Mouse (Mus musculus): Measurements from ENCODE around the gene Gm10358. TPM values are rescaled to one million over a fixed set of nuclear protein-coding genes. Genes with fewer than 3 reads are reported as not detected.
"Not testable (repeated sequence)": the region's sequence is repeated elsewhere in the genome, so short reads cannot be mapped to it uniquely, and the experiment has no call there.

Gm10358 gene
- 0.15 and 0.21 TPM in 2 replicates for polyA plus RNA-seq (2015; fragmentation: Nextera tagmentation; extraction: Ambion mirVana)

DNA sequence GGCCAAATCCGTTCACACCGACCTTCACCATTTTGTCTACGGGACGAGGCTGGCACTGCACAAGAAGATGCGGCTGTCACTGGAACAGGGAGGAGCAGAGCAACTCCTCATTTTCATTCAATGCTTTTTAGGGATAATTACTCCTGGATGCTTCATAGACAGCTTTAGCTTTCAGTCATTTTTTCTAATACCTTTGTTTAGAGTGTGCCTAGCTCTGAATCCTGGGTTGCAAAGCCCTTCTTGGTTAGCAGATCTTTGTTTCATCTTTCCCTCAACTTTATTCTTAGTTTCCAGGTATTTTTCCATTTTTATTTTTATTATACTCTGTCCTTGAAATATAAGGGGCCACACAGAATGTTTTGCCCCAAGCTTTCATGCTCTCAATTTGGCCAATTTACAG lies at the start of gene Gm10358:
Gene Gm10358, minus strand, starts transcription at position 101 of the 400 bp plus-strand sequence.
- Histone ChIP-seq H3K9ac (no peak within 1 kb of the TSS), H3K9me3 (no peaks in the 10 kb centered on the region), H3K4me3 (replicated peaks) (no peak within 1 kb of the TSS), H3K36me3 (no peaks in the 10 kb centered on the region), H3K27me3 (replicated peaks) (no peaks in the 10 kb centered on the region), H3K4me2 (replicated peaks) (no peak within 1 kb of the TSS), H3K4me1 (replicated peaks) (no peaks in the 10 kb centered on the region), H3K27ac (no peak within 1 kb of the TSS)
- WGBS = 96% methylated on average over 5 of the region's 5 CpGs
- ATAC-seq = no peak

DNA sequence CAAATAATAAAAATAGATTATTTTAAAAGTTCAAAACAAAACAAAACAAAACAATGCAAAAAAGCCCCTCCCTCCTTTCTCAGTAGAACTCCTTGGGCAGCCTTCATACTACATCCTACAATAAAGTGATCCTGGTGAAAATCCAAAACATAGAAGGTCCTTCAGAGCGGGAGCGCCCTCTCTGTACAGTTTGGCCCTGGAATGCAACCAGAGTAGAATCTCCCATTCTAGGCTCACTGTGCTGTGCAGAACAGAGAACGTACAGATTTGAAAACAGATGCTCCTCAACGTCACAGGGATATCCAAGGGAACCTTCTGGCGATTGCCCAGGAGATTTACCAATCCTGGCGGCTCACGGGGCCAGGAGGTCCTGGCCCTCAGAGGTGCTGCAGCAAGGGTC lies 42.0 kb upstream of the Gm10358 start, which contains the start of gene Iqcm:
Gene Iqcm, plus strand, starts transcription at position 301 of the 400 bp plus-strand sequence.
- 87% methylated on average over 7 of the region's 7 CpGs for WGBS
- no peaks in the 10 kb centered on the region for H3K36me3 ChIP-seq
- H3K9me3 ChIP-seq = no peaks in the 10 kb centered on the region
- H3K4me1 ChIP-seq (replicated peaks) = no peaks in the 10 kb centered on the region
- H3K4me3 ChIP-seq (replicated peaks) = no peak within 1 kb of the TSS
- no peak for ATAC-seq
- H3K4me2 ChIP-seq (replicated peaks) = no peak within 1 kb of the TSS
- no peak within 1 kb of the TSS for H3K27ac ChIP-seq
- H3K27me3 ChIP-seq (replicated peaks) = no peaks in the 10 kb centered on the region
- H3K9ac ChIP-seq = no peak within 1 kb of the TSS

DNA sequence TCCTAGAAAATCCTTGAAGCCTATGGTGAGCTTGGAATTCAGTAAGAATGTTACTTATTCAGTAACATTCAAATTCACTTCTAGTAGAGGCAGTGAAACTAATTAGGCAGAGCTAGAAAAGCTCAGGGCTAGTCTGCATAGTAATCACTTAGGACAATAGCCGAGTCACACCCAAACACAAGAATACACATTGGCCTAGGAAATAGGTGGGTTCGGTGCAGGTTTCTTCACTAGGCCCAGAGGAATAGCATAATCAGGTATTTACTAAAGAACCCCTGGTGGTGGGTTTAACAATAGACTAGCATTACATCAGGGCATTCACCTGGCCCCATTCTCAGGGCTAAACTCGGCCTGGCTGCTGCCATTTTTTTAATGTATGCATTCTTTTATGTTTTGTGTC lies 9.3 kb upstream of the Gm10358 start:
- not testable (repeated sequence) for H3K4me1 ChIP-seq (replicated peaks); H3K9me3 ChIP-seq; H3K4me3 ChIP-seq (replicated peaks); H3K9ac ChIP-seq; H3K36me3 ChIP-seq; H3K27me3 ChIP-seq (replicated peaks); H3K4me2 ChIP-seq (replicated peaks); ATAC-seq; H3K27ac ChIP-seq
- WGBS = 80% methylated on average over 3 of the region's 3 CpGs

DNA sequence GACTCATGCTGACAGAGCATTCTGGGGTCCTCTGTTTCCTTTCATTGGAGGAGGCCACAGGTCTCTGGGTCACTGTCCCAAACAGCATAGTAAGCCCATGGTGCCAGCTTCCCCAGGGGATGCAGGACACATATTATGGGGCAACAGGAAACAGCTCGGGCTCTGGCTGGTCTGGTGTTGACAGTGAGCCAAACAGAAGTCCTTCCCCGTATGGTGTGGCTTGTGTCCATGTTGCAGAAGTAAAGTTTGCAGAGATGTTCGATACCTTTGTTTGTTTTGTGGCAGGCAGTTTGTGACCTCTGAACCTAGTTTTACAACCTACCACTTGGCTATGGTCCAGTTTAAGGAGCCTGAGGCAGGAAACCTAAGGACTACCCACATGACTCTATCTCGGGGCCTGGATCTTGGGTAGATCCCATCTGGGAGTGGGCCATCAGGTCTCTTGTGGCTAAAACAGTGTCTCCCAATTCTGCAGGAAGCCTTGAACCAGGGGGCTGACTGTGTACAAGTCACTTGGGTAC lies 21.6 kb downstream of the Gm10358 start:
- no peak overlapping the region for H3K27ac ChIP-seq
- no peak for ATAC-seq
- H3K27me3 ChIP-seq (replicated peaks) = no peaks in the 10 kb centered on the region
- H3K4me2 ChIP-seq (replicated peaks) = no peak overlapping the region
- no peak overlapping the region for H3K9ac ChIP-seq
- H3K4me1 ChIP-seq (replicated peaks) = no peaks in the 10 kb centered on the region
- H3K4me3 ChIP-seq (replicated peaks) = no peak overlapping the region
- no peaks in the 10 kb centered on the region for H3K9me3 ChIP-seq
- 72% methylated on average over 4 of the region's 4 CpGs for WGBS
- no peaks in the 10 kb centered on the region for H3K36me3 ChIP-seq

DNA sequence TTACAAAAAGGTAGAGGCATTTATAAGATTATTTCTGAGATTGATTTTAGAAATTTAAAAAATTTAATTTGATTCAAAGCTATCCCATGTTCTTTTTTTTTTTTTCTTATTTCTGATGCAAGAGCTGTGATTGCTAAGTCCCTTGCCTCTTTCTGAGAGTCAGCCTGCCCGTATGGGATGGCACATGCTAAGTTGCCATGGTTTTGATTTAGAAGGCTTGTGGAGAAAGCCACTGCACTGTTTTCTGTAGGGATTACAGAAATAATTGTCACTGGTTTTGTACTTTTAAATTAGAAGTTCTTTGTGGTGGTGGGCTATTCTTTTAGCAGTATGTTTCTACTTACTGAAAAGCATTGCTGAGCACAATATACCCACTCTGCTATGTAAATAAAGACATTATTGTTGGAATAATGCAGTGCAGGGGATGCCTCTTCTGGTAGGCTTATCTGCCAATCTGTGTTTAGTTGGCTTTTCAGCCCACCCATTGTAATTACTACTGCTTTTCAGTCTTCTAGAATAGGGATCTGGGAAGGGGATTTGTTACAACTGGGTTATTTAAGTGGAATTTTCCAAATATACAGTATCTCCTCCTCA lies 30.8 kb downstream of the Gm10358 start:
- 61% methylated on average over 1 of the region's 1 CpGs for WGBS
- Histone ChIP-seq H3K4me1 (replicated peaks) (no peaks in the 10 kb centered on the region), H3K4me2 (replicated peaks) (no peak overlapping the region), H3K27me3 (replicated peaks) (no peaks in the 10 kb centered on the region), H3K36me3 (no peaks in the 10 kb centered on the region), H3K27ac (no peak overlapping the region), H3K9me3 (no peaks in the 10 kb centered on the region), H3K9ac (no peak overlapping the region), H3K4me3 (replicated peaks) (no peak overlapping the region)
- no peak for ATAC-seq

DNA sequence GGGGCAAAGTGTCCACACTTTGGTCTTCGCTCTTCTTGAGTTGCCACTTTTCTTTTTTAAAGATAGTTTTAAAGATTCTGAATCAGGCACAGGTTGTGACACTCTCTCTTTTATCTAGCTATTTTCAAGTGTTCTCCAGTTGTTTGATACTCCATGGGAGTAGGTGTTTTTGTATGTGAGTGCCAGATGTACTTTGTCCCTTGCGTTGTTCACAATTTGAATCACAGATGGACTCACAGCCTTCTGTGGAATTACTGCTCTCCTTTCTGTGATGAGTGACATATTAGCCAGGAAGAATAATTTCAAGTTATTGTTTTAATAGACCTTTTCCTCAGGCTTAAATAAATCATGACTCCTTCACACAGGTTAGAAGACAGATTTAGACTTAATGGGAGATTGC lies 34.4 kb downstream of the Gm10358 start:
- H3K36me3 ChIP-seq = no peaks in the 10 kb centered on the region
- WGBS = 96% methylated on average over 2 of the region's 2 CpGs
- H3K4me3 ChIP-seq (replicated peaks) = no peak overlapping the region
- H3K27me3 ChIP-seq (replicated peaks) = no peaks in the 10 kb centered on the region
- H3K4me1 ChIP-seq (replicated peaks) = no peaks in the 10 kb centered on the region
- ATAC-seq = no peak
- H3K9ac ChIP-seq = no peak overlapping the region
- no peak overlapping the region for H3K4me2 ChIP-seq (replicated peaks)
- H3K9me3 ChIP-seq = no peaks in the 10 kb centered on the region
- no peak overlapping the region for H3K27ac ChIP-seq

Other genes starting within 250 kb of the Gm10358 start
- gene Rasd2, start 192.6 kb downstream of the Gm10358 start, polyA plus RNA-seq (2015; fragmentation: Nextera tagmentation; extraction: Ambion mirVana) = 1.5 and 2.5 TPM in 2 replicates
- not detected in 2 replicates for gene Iqcm, start 42.1 kb upstream of the Gm10358 start, polyA plus RNA-seq (2015; fragmentation: Nextera tagmentation; extraction: Ambion mirVana)